In the genomic region with DNA sequence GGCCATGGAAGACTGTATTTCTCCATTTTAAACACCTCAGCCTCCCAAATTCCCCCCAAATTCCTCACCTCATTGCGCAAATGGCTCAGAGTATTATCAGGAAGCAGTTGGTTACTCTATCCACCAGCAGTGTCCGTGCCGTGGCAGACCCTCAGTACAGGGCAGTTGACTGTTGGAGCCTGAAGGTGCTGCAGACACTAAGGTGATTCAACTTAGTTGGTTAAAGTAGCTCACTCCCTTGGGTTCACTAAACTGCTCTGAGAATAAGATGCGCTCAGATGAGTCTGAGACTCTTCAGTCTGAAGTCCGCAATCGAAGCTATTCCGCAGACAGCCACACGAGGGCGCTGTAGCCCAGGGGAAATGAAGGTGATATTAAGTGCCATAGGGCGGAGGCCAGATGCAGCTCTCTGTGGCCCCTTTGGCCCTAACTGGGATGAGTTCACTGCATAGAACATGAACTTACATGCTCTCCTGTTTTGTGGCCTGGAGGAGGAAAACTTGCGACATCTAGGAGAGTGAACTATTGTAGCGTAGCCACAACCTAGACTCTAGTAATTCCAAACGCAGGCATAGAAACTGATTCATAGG, we compare ENCODE assay signal across 8 mouse cellular contexts.
DNase-seq lines count a peak whose midpoint lies in the region; ATAC-seq and TF ChIP-seq lines count a peak whose summit lies in the region.

No protein-coding gene starts in this region.

- ATAC-seq in embryonic facial prominence, embryonic 15.5 days (ENCODE audit: insufficient number of reproducible peaks, low FRiP score, low TSS enrichment, low read depth): peak; percentile 39; the same call in 1 of the 2 replicates
- ATAC-seq in hindbrain, embryonic 11.5 days (ENCODE audit: low FRiP score): peak; percentile 38
- ATAC-seq in midbrain, embryonic 16.5 days: peak; percentile 56; the same call in 1 of the 2 replicates

- WGBS in embryonic facial prominence, embryonic 15.5 days: 31% methylated on average over 13 of the region's 13 CpGs
- 40% methylated on average over 13 of the region's 13 CpGs for WGBS in hindbrain, embryonic 11.5 days
- WGBS in midbrain, embryonic 16.5 days: 37% methylated on average over 13 of the region's 13 CpGs

- no peak overlapping the region for H3K4me2 ChIP-seq in embryonic facial prominence, embryonic 15.5 days (replicated peaks)
- H3K4me2 ChIP-seq in hindbrain, embryonic 11.5 days (replicated peaks; ENCODE audit: low read depth, low read length): no peak overlapping the region
- no peak overlapping the region for H3K4me2 ChIP-seq in midbrain, embryonic 16.5 days (ENCODE audit: low read length)

- no peaks in the 10 kb centered on the region for H3K9me3 ChIP-seq in embryonic facial prominence, embryonic 15.5 days (replicated peaks)
- no peaks in the 10 kb centered on the region for H3K9me3 ChIP-seq in hindbrain, embryonic 11.5 days (ENCODE audit: control insufficient read depth, low read length)
- H3K9me3 ChIP-seq in midbrain, embryonic 16.5 days (replicated peaks; ENCODE audit: control insufficient read depth, low read length, poor library complexity, severe bottlenecking): no peaks in the 10 kb centered on the region

- H3K9ac ChIP-seq in embryonic facial prominence, embryonic 15.5 days: no peak overlapping the region
- no peak overlapping the region for H3K9ac ChIP-seq in hindbrain, embryonic 11.5 days (ENCODE audit: low read depth, low read length)
- no peak overlapping the region for H3K9ac ChIP-seq in midbrain, embryonic 16.5 days (ENCODE audit: low read depth, low read length)

- no peaks in the 10 kb centered on the region for H3K36me3 ChIP-seq in embryonic facial prominence, embryonic 15.5 days
- H3K36me3 ChIP-seq in hindbrain, embryonic 11.5 days (ENCODE audit: control insufficient read depth, insufficient read depth, low read length): no peaks in the 10 kb centered on the region
- H3K36me3 ChIP-seq in midbrain, embryonic 16.5 days (ENCODE audit: control insufficient read depth, insufficient read depth, low read length): no peaks in the 10 kb centered on the region
- no peaks in the 10 kb centered on the region for H3K36me3 ChIP-seq in splenic B cell, adult 2 months (ENCODE audit: control insufficient read depth, insufficient read depth, low read length, poor library complexity, severe bottlenecking)

- H3K4me3 ChIP-seq in gastrocnemius, adult 2 months: no peak overlapping the region
- H3K4me3 ChIP-seq in bone marrow macrophage, adult 2 months (ENCODE audit: insufficient read depth, low read length): no peak overlapping the region
- H3K4me3 ChIP-seq in embryonic facial prominence, embryonic 15.5 days (replicated peaks): no peak overlapping the region
- H3K4me3 ChIP-seq in hindbrain, embryonic 11.5 days (ENCODE audit: low read depth, low read length): no peak overlapping the region
- H3K4me3 ChIP-seq in midbrain, embryonic 16.5 days (ENCODE audit: low read depth, low read length): no peak overlapping the region

- no peaks in the 10 kb centered on the region for H3K4me1 ChIP-seq in bone marrow macrophage, adult 2 months (ENCODE audit: control insufficient read depth, insufficient read depth, low read length)
- no peaks in the 10 kb centered on the region for H3K4me1 ChIP-seq in embryonic facial prominence, embryonic 15.5 days
- no peaks in the 10 kb centered on the region for H3K4me1 ChIP-seq in hindbrain, embryonic 11.5 days (replicated peaks; ENCODE audit: control insufficient read depth, insufficient read depth, low read length)
- H3K4me1 ChIP-seq in midbrain, embryonic 16.5 days (ENCODE audit: control insufficient read depth, insufficient read depth, low read length): no peaks in the 10 kb centered on the region

- intact Hi-C loops in gastrocnemius, adult 2 months (cut with DNase I): loop anchor here (10.0 kb wide), 1 partner anchor 252 kb away; no protein-coding TSS in a partner anchor
- intact Hi-C loops in left cerebral cortex, postnatal 25 days (cut with DNase I): loop anchor here (10.0 kb wide), 2 partner anchors 62 to 222 kb away; no protein-coding TSS in a partner anchor

- no peak overlapping the region for H3K27ac ChIP-seq in gastrocnemius, adult 2 months
- H3K27ac ChIP-seq in bone marrow macrophage, adult 2 months (ENCODE audit: insufficient read depth, low read depth, low read length): no peak overlapping the region
- no peak overlapping the region for H3K27ac ChIP-seq in embryonic facial prominence, embryonic 15.5 days (replicated peaks)
- H3K27ac ChIP-seq in hindbrain, embryonic 11.5 days (ENCODE audit: low read depth, low read length): no peak overlapping the region
- H3K27ac ChIP-seq in midbrain, embryonic 16.5 days (ENCODE audit: low read length): no peak overlapping the region

- peak; percentile 49 for DNase-seq in gastrocnemius, adult 2 months
- no peak for DNase-seq in gastrocnemius, adult 8-10 months (ENCODE audit: low spot score in 2 of 2)
- peak; percentile 90 for DNase-seq in hindbrain, embryonic 11.5 days (ENCODE audit: low spot score)
- peak; percentile 44 to 51 for DNase-seq in left cerebral cortex, postnatal 25 days (ENCODE audit: low spot score in 2 of 2)
- DNase-seq in splenic B cell, adult 2 months (ENCODE audit: low read depth, low spot score): peak; percentile 50

- TF ChIP-seq CTCF in gastrocnemius, adult 2 months (IDR thresholded peaks at IDR 0.05): peak; percentile 77
- peak; percentile 94 for TF ChIP-seq CTCF in bone marrow macrophage, adult 2 months (IDR thresholded peaks at IDR 0.05; ENCODE audit: low read depth, low read length)

- TF ChIP-seq POLR2A in bone marrow macrophage, adult 2 months (IDR thresholded peaks at IDR 0.05; ENCODE audit: borderline replicate concordance, low read depth, low read length): no peak

- H3K27me3 ChIP-seq in embryonic facial prominence, embryonic 15.5 days: no peaks in the 10 kb centered on the region
- H3K27me3 ChIP-seq in hindbrain, embryonic 11.5 days (ENCODE audit: control insufficient read depth, insufficient read depth, low read length): no peaks in the 10 kb centered on the region
- no peaks in the 10 kb centered on the region for H3K27me3 ChIP-seq in midbrain, embryonic 16.5 days (ENCODE audit: control insufficient read depth, insufficient read depth, low read depth, low read length)
- no peaks in the 10 kb centered on the region for H3K27me3 ChIP-seq in splenic B cell, adult 2 months (ENCODE audit: control insufficient read depth, insufficient read depth, low read length, poor library complexity, severe bottlenecking)

Comparison
In these comparisons a context has a peak if more than half of its experiments do, and no peak if none do; other contexts are left out.
1. DNase-seq: peak in gastrocnemius, adult 2 months (single experiment), hindbrain, embryonic 11.5 days (single experiment), left cerebral cortex, postnatal 25 days (2 of 2) and splenic B cell, adult 2 months (single experiment); none in gastrocnemius, adult 8-10 months (0 of 2).
2. Peak in every context shown above with its lines, with median percentiles within 50 percentile points of each other: ATAC-seq.